Mouse (Mus musculus) CH12.LX (cell line): ENCODE results near the gene Traf3. TPM values are rescaled to one million over a fixed set of nuclear protein-coding genes. Genes with fewer than 3 reads are reported as not detected.

Source experiments
- DNase-seq: peaks from one replicate; pipeline ENCODE4 v3.0.0-alpha.2; 2013; ENCODE audit errors: extremely low read depth
- H3K27ac ChIP-seq: 2 replicates; pipeline ENCODE4 v1.5.1; 2012; ENCODE audit warnings: low read depth, mild to moderate bottlenecking, control low read depth, moderate library complexity; ENCODE audit not compliant: insufficient read depth
- H3K27me3 ChIP-seq: replicated peaks from 2 replicates; pipeline ENCODE3; 2012; ENCODE audit warnings: inconsistent platforms
- H3K36me3 ChIP-seq, 2 experiments: replicated peaks in 1 of 2; 2 replicates each; pipeline versions ENCODE3 to v1.6.1; 2012; ENCODE audit warnings: inconsistent platforms in 1 of 2, low read length in 1 of 2, mild to moderate bottlenecking in 1 of 2, mixed read lengths in 1 of 2, moderate library complexity in 1 of 2; ENCODE audit not compliant: control insufficient read depth in 1 of 2, insufficient read depth in 1 of 2
- H3K4me1 ChIP-seq, 2 experiments: 2 replicates each; pipeline ENCODE4 v1.6.1; 2012; ENCODE audit warnings: inconsistent platforms in 1 of 2, moderate library complexity in 1 of 2; ENCODE audit not compliant: insufficient read depth in 2 of 2, control insufficient read depth in 1 of 2
- H3K4me2 ChIP-seq: 2 replicates; pipeline ENCODE4 v1.6.1; 2012; ENCODE audit warnings: low read depth, mild to moderate bottlenecking, control low read depth; ENCODE audit not compliant: poor library complexity, insufficient read depth, severe bottlenecking
- H3K4me3 ChIP-seq, 3 experiments: fragments of 150-350 bp in 1 of 3; sonication (generic) in 1 of 3; replicated peaks in 1 of 3; 2 replicates each; pipeline versions ENCODE3 to v1.5.1; 2011 to 2012; ENCODE audit warnings: low read depth in 2 of 3, low read length in 2 of 3, mild to moderate bottlenecking in 2 of 3, moderate library complexity in 2 of 3, control low read depth in 1 of 3, improper control_type of control experiment in 1 of 3, inconsistent platforms in 1 of 3, mixed read lengths in 1 of 3; ENCODE audit not compliant: poor library complexity in 1 of 3
- H3K79me2 ChIP-seq: replicated peaks from 2 replicates; pipeline ENCODE4 v1.6.1; 2012; ENCODE audit warnings: mild to moderate bottlenecking, moderate library complexity; ENCODE audit not compliant: control insufficient read depth, poor library complexity, insufficient read depth, severe bottlenecking; ENCODE audit errors: extremely low read depth
- H3K9ac ChIP-seq: 2 replicates; pipeline ENCODE4 v1.6.1; 2012; ENCODE audit warnings: low read depth, mild to moderate bottlenecking, control low read depth, moderate library complexity; ENCODE audit not compliant: insufficient read depth
- H3K9me3 ChIP-seq: replicated peaks from 2 replicates; pipeline ENCODE3; 2012; ENCODE audit warnings: low read length, inconsistent platforms, mixed read lengths
- CTCF ChIP-seq, 2 experiments: IDR thresholded peaks in 1 of 2; conservative IDR thresholded peaks in 1 of 2; 2 replicates each; pipeline ENCODE4 v1.5.1; 2011 to 2012; ENCODE audit warnings: low read depth in 2 of 2, low read length in 2 of 2, improper control_type of control experiment in 1 of 2, inconsistent platforms in 1 of 2, mild to moderate bottlenecking in 1 of 2, moderate library complexity in 1 of 2
- ELF1 ChIP-seq: IDR thresholded peaks from 2 replicates; pipeline ENCODE4 v1.6.1; 2014; ENCODE audit warnings: low read depth, mild to moderate bottlenecking, inconsistent platforms, low read length, improper control_type of control experiment
- EP300 ChIP-seq: IDR thresholded peaks from 2 replicates; pipeline ENCODE4 v1.6.1; 2011; ENCODE audit warnings: low read length, improper control_type of control experiment
- ETS1 ChIP-seq: conservative IDR thresholded peaks from 2 replicates; pipeline ENCODE4 v1.6.1; 2012; ENCODE audit warnings: low read depth, mild to moderate bottlenecking, inconsistent platforms, low read length, improper control_type of control experiment, moderate library complexity
- JUN ChIP-seq: IDR thresholded peaks from 2 replicates; pipeline ENCODE4 v1.6.1; 2011; ENCODE audit warnings: low read depth, mild to moderate bottlenecking, low read length, improper control_type of control experiment, moderate library complexity; ENCODE audit not compliant: insufficient read depth
- MAFK ChIP-seq: IDR thresholded peaks from 2 replicates; pipeline ENCODE4 v1.6.1; 2011; ENCODE audit warnings: low read length, improper control_type of control experiment; ENCODE audit not compliant: insufficient replicate concordance
- MXI1 ChIP-seq: IDR thresholded peaks from 2 replicates; pipeline ENCODE4 v1.6.1; 2011; ENCODE audit warnings: mild to moderate bottlenecking, low read depth, low read length, improper control_type of control experiment
- MYC ChIP-seq: IDR thresholded peaks from 2 replicates; pipeline ENCODE4 v1.6.1; 2011; ENCODE audit warnings: low read depth, mild to moderate bottlenecking, improper control_type of control experiment, low read length
- NELFE ChIP-seq: IDR thresholded peaks from 2 replicates; pipeline ENCODE4 v1.6.1; 2011; ENCODE audit warnings: low read depth, low read length, improper control_type of control experiment
- NRF1 ChIP-seq: IDR thresholded peaks from 2 replicates; pipeline ENCODE4 v1.6.1; 2014; ENCODE audit warnings: low read depth, mild to moderate bottlenecking, inconsistent platforms, low read length, improper control_type of control experiment, moderate library complexity
- POLR2AphosphoS2 ChIP-seq: IDR thresholded peaks from 2 replicates; pipeline ENCODE4 v1.6.1; 2011; ENCODE audit warnings: low read depth, low read length, improper control_type of control experiment
- RAD21 ChIP-seq: IDR thresholded peaks from 2 replicates; pipeline ENCODE4 v1.6.1; 2011; ENCODE audit warnings: low read depth, mild to moderate bottlenecking, low read length, improper control_type of control experiment, moderate library complexity
- RCOR1 ChIP-seq: conservative IDR thresholded peaks from 2 replicates; pipeline ENCODE4 v1.6.1; 2012; ENCODE audit warnings: low read depth, mild to moderate bottlenecking, inconsistent platforms, low read length, improper control_type of control experiment
- SMC3 ChIP-seq: IDR thresholded peaks from 2 replicates; pipeline ENCODE4 v1.6.1; 2011; ENCODE audit warnings: low read depth, low read length, improper control_type of control experiment
- TCF12 ChIP-seq: IDR thresholded peaks from 2 replicates; pipeline ENCODE4 v1.6.1; 2014; ENCODE audit warnings: low read depth, mild to moderate bottlenecking, inconsistent platforms, low read length, improper control_type of control experiment
- USF2 ChIP-seq: conservative IDR thresholded peaks from 2 replicates; pipeline ENCODE4 v1.6.1; 2011; ENCODE audit warnings: low read depth, low read length, improper control_type of control experiment
- ZMIZ1 ChIP-seq: IDR thresholded peaks from 2 replicates; pipeline ENCODE4 v1.6.1; 2012; ENCODE audit warnings: low read depth, mild to moderate bottlenecking, inconsistent platforms, low read length, improper control_type of control experiment
- dilution Hi-C: fragments of 300-500 bp; cut with MboI; formaldehyde crosslinking; loops from 2 replicates; pipeline ENCODE4 v1.14.3; 2020; ENCODE audit warnings: low sequenced_read_pairs; ENCODE audit not compliant: extremely low pct_unique_long_range_greater_than_20kb, extremely low pct_ligation_motif_present
- in situ Hi-C: fragments of 300-500 bp; cut with MboI; formaldehyde crosslinking; loops from 3 replicates; pipeline ENCODE4 v1.14.3; 2019; ENCODE audit warnings: low sequenced_read_pairs, low pct_ligation_motif_present, low pct_unique_long_range_greater_than_20kb, mixed read lengths
- polyA plus RNA-seq: library from polyadenylated mRNA; unstranded; fragments of >175 nt; gene quantifications from 2 replicates; pipeline ENCODE4 v1.2.1, GENCODE M21; 2012; ENCODE audit warnings: low read depth; ENCODE audit not compliant: insufficient read length
- total RNA-seq, 2 experiments: library from RNA; depleted of rRNA; stranded (reverse); fragments of 300-350 nt in 1 of 2; fragments of >200 nt in 1 of 2; gene quantifications; 2 replicates each; pipeline ENCODE4 v1.2.3; 2012 to 2014

Traf3 gene
- total and polyA plus RNA-seq, 3 experiments, result 10.9 to 33.1 (median 17.5) TPM

GRCm38 (mm10) chr12:111122332-111122852 is 43.8 kb upstream of the Traf3 start:
- H3K36me3 ChIP-seq, result peaks cover 13 to 39% of the 10 kb centered on the region in 2 experiments

GRCm38 (mm10) chr12:111124601-111125260 is 41.4 kb upstream of the Traf3 start:
- Histone ChIP-seq H3K27me3 (no peaks in the 10 kb centered on the region), H3K79me2 (no peaks in the 10 kb centered on the region), H3K4me1 (no peaks in the 10 kb centered on the region), H3K9me3 (peaks cover 4% of the 10 kb centered on the region), H3K27ac (no peak overlapping the region), H3K36me3 (peaks cover 0 to 19% of the 10 kb centered on the region in 2 experiments), H3K9ac (no peak overlapping the region), H3K4me2 (no peak overlapping the region), H3K4me3 (no peak overlapping the region)
- in situ Hi-C loops (no loop called here), dilution Hi-C loops (no loop called here)
- TF ChIP-seq MXI1, result no peak
- no peak for TF ChIP-seq JUN
- TF ChIP-seq CTCF (conservative IDR thresholded peaks at IDR 0.05 in 1 of 2, IDR thresholded peaks at IDR 0.05 in 1 of 2; ENCODE audit: low read depth in 2 of 2, low read length in 2 of 2), result no peak
- TF ChIP-seq ELF1, result no peak
- no peak for DNase-seq

More at GRCm38 (mm10) chr12:111122332-111122852, 43.8 kb upstream of the Traf3 start:
- dilution Hi-C loops, result no loop called here
- Histone ChIP-seq H3K27ac (no peak overlapping the region), H3K27me3 (no peaks in the 10 kb centered on the region), H3K79me2 (no peaks in the 10 kb centered on the region)
- in situ Hi-C loops, result no loop called here
- no peak for TF ChIP-seq EP300
- no peak for TF ChIP-seq ZMIZ1
- no peak for TF ChIP-seq USF2
- TF ChIP-seq MYC, result no peak
- TF ChIP-seq POLR2AphosphoS2, result no peak
- no peak for TF ChIP-seq MXI1
- TF ChIP-seq CTCF (conservative IDR thresholded peaks at IDR 0.05 in 1 of 2, IDR thresholded peaks at IDR 0.05 in 1 of 2; ENCODE audit: low read depth in 2 of 2, low read length in 2 of 2), result peak; percentile 55 to 97
- peak; percentile 58; the same call in 1 of the 2 replicates for TF ChIP-seq MAFK
- TF ChIP-seq RCOR1, result no peak
- peak; percentile 43 for TF ChIP-seq RAD21
- TF ChIP-seq JUN, result no peak
- TF ChIP-seq TCF12, result no peak
- TF ChIP-seq NELFE, result peak; percentile 15; the same call in 1 of the 2 replicates
- peak; percentile 58 for TF ChIP-seq SMC3
- no peak for TF ChIP-seq NRF1
- no peak for TF ChIP-seq ETS1
- TF ChIP-seq, all 38 proteins: peak for 5
- no peak overlapping the region for H3K4me3 ChIP-seq
- H3K4me1 ChIP-seq, result peaks cover 0 to 4% of the 10 kb centered on the region in 2 experiments; a peak in 1 of 4 replicates
- no peak overlapping the region for H3K9ac ChIP-seq
- DNase-seq, result peak; percentile 44
- H3K4me2 ChIP-seq, result no peak overlapping the region
- peaks cover 4% of the 10 kb centered on the region for H3K9me3 ChIP-seq
